Mouse (Mus musculus) embryonic facial prominence, embryonic 10.5 days (tissue): ENCODE data around the gene Nme4. TPM values are rescaled to one million over a fixed set of nuclear protein-coding genes. Genes with fewer than 3 reads are reported as not detected.
"Not testable (repeated sequence)": the region's sequence is repeated elsewhere in the genome, so short reads cannot be mapped to it uniquely, and the experiment has no call there.

Source experiments
- DNase-seq: peaks from one replicate; pipeline ENCODE4 v3.0.0-alpha.2; 2017; ENCODE audit warnings: low spot score
- H3K27ac ChIP-seq: fragments of 300-500 bp; sonication (generic); replicated peaks from 2 replicates; pipeline ENCODE4 v1.5.1; 2016; ENCODE audit warnings: mild to moderate bottlenecking
- H3K27me3 ChIP-seq: fragments of 300-500 bp; sonication (generic); replicated peaks from 2 replicates; pipeline ENCODE4 v1.6.1; 2016; ENCODE audit warnings: low read depth, mild to moderate bottlenecking; ENCODE audit not compliant: poor library complexity, severe bottlenecking
- H3K36me3 ChIP-seq: fragments of 300-500 bp; sonication (generic); replicated peaks from 2 replicates; pipeline ENCODE4 v1.6.1; 2016; ENCODE audit warnings: mild to moderate bottlenecking, moderate library complexity
- H3K4me1 ChIP-seq: fragments of 300-500 bp; sonication (generic); 2 replicates; pipeline ENCODE4 v1.6.1; 2016
- H3K4me3 ChIP-seq: fragments of 300-500 bp; sonication (generic); 2 replicates; pipeline ENCODE4 v1.5.1; 2016; ENCODE audit warnings: mild to moderate bottlenecking, moderate library complexity
- H3K9me3 ChIP-seq: fragments of 300-500 bp; sonication (generic); 2 replicates; pipeline ENCODE4 v1.6.1; 2016; ENCODE audit warnings: mild to moderate bottlenecking
- WGBS: fragments of 180-500 bp; shearing (Covaris S2); methylation state at CpG from one replicate; pipeline ENCODE4 v1.1.7; 2016; 5-methylcytosine and 5-hydroxymethylcytosine counted together
- polyA plus RNA-seq: library from polyadenylated mRNA; unstranded; fragments of >200 nt; fragmentation: Nextera tagmentation; extraction: Ambion mirVana; gene quantifications from 2 replicates; pipeline ENCODE4 v1.2.1, GENCODE M21; 2016

Gene Nme4
- polyA plus RNA-seq, 1 experiment from 2014 or later = 159 TPM

DNA sequence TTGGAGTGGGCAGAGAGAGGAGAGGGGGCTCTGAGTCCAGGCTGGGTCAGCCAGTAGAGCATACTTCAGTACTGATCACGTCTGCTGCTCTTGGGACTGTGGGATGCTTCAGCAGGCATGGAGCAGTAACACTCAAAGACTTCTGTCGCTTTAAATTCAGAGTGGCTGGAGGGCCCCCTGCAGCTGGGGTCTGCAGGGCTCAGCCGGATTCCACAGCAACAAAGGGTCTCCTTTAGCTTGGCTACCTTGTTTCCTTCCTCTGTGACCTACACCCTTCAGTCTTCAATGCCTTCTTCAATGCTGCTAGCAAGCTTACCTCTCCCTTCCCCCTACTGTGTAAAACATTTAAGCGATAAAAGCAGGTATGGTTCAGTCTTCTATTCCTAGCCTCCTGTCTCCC lies 15.6 kb upstream of the Nme4 start:
- DNase-seq = no peak
- H3K4me1 ChIP-seq = peaks cover 26% of the 10 kb centered on the region
- H3K36me3 ChIP-seq = no peaks in the 10 kb centered on the region
- H3K27me3 ChIP-seq = peaks cover 72% of the 10 kb centered on the region
- 0 out of 2 replicates have a peak overlapping the region, but pooled peaks have one; percentile 0 for H3K4me3 ChIP-seq
- 1% methylated on average over 4 of the region's 4 CpGs for WGBS
- H3K9me3 ChIP-seq = no peaks in the 10 kb centered on the region
- H3K27ac ChIP-seq = no peak overlapping the region

DNA sequence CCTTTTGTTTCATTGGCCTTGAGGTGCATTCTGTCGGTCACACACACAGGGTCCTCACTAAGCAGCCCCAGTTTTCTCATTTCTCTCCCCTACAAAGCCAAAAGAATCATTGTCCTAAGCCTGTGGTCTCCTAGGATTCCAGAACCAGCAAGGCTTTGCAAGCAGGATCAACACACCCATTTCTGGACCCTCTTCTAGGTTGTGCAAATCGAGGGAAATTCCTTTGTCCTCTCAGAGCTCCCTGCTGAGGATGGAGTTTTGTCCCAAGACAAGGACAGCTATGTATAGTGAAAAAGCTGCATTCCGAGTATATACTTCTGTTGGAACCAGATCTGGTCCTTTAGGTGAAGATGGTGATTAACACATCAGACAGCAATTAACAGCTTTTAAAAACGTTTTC lies 14.8 kb upstream of the Nme4 start:
- H3K9me3 ChIP-seq = no peaks in the 10 kb centered on the region
- H3K36me3 ChIP-seq = no peaks in the 10 kb centered on the region
- H3K27ac ChIP-seq = no peak overlapping the region
- no peak for DNase-seq
- H3K4me1 ChIP-seq = peaks cover 26% of the 10 kb centered on the region
- H3K27me3 ChIP-seq = peaks cover 63% of the 10 kb centered on the region
- no peak overlapping the region for H3K4me3 ChIP-seq
- 18% methylated on average over 4 of the region's 4 CpGs for WGBS

DNA sequence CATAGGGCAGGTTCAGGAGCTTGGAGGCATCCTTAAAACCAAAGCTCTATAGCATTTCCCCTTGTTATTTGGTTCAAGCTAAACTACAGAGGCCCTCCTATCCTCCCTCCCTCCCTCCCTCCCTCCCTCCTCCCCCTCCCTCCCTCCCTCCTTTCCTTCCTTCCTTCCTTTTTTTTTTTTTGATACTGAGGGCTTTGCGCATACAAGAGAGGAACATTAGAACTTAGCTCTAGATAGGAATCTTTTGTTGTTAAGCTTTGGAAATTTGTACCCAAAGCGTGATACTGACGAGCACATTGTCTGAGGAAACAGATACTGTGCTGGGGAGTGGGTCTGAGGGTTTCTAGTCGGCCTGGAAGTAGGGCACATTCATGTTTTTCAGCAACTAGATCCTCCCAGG lies 10.2 kb upstream of the Nme4 start:
- Histone ChIP-seq H3K9me3 (no peaks in the 10 kb centered on the region), H3K36me3 (no peaks in the 10 kb centered on the region), H3K27ac (no peak overlapping the region), H3K27me3 (peaks cover 18% of the 10 kb centered on the region), H3K4me1 (peaks cover 7% of the 10 kb centered on the region), H3K4me3 (no peak overlapping the region)
- 75% methylated on average over 4 of the region's 4 CpGs for WGBS
- DNase-seq = no peak

DNA sequence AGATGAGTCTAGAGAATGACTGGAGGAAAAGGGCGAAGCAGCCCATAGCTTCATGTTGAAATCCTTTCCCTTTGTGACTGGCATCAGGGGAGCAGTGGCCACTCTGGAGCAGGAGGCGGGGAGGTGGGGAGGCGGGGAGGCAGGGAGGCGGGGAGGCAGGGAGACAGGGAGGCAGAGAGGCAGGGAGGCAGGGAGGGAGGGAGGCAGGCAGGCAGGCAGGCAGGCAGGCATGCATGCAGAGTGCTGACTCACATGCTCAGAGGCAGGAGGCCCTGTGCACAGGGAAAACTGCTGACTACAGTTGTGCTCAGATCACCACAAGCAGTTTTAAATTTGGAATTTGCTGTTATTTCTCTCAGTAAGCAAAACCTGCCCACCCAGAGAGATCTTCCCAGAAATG lies 6.1 kb upstream of the Nme4 start:
- no peaks in the 10 kb centered on the region for H3K36me3 ChIP-seq
- H3K9me3 ChIP-seq = no peaks in the 10 kb centered on the region
- peak; percentile 38 for DNase-seq
- H3K4me1 ChIP-seq = peaks cover 3% of the 10 kb centered on the region
- H3K27ac ChIP-seq = no peak overlapping the region; the same call in 1 of the 2 replicates
- 53% methylated on average over 4 of the region's 4 CpGs for WGBS
- no peak overlapping the region for H3K4me3 ChIP-seq
- no peaks in the 10 kb centered on the region for H3K27me3 ChIP-seq

DNA sequence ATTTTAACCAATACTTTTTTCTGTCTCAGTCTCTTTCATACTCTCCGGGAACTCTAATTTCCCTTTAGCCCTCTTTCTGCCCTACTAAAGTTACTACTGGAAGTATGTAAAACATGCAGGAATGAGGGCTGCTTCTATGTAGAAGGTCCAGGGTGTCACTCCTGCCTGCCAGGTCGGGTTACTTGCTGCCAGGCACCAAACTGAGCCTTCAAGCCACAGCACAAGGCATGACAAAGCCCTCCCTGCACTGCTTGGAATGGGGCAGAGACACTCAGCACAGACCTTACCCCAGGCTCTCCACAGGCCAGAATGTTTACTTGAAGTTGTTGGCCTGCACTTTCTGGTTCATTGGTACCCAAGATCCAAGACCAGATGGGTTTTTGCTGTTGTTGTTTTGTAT lies 4.8 kb upstream of the Nme4 start:
- Histone ChIP-seq H3K4me1 (peaks cover 9% of the 10 kb centered on the region), H3K27me3 (no peaks in the 10 kb centered on the region), H3K36me3 (no peaks in the 10 kb centered on the region), H3K4me3 (no peak overlapping the region), H3K9me3 (no peaks in the 10 kb centered on the region), H3K27ac (no peak overlapping the region)
- WGBS = 34% methylated on average over 2 of the region's 2 CpGs
- no peak for DNase-seq

DNA sequence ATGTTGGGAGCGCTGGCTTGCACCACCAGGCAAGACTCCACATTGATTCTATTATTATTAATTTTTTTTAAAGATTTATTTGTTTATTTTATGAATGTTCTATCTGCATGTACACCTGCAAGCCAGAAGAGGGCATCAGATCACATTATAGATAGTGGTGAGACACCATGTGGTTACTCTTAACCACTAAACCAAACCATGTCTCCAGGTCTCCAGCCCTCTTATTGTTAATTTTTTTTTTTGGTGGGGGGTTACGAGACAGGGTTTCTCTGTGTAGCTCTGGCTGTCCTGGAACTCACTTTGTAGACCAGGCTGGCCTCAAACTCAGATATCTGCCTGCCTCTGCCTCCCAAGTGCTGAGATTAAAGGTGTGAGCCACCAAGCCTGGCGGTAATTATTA lies 3.9 kb upstream of the Nme4 start:
- not testable (repeated sequence) for H3K4me3 ChIP-seq, DNase-seq, H3K36me3 ChIP-seq, H3K9me3 ChIP-seq, H3K27me3 ChIP-seq, H3K27ac ChIP-seq
- peaks cover 17% of the 10 kb centered on the region for H3K4me1 ChIP-seq
- WGBS = 59% methylated on average over 3 of the region's 3 CpGs

DNA sequence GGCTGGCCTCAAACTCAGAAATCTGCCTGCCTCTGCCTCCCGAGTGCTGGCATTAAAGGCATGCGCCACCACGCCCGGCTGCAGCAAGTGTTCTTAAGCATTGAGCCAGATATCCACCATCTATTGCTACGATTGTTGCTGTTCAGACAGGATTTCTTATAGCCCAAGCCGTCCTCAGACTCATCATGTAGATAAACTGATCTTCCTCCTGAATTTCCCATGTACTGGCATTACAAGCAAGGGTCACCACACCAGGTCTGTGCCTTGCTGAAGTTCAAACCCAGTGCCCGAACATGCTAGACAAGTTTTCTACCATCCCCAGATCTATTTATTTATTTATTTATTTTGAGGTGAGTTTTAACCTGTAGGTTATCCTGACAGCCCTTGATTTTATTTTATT lies 3.1 kb upstream of the Nme4 start:
- Histone ChIP-seq H3K27ac (no peak overlapping the region), H3K4me1 (peaks cover 26% of the 10 kb centered on the region), H3K9me3 (no peaks in the 10 kb centered on the region), H3K36me3 (peaks cover 7% of the 10 kb centered on the region), H3K27me3 (no peaks in the 10 kb centered on the region), H3K4me3 (no peak overlapping the region)
- 92% methylated on average over 7 of the region's 7 CpGs for WGBS
- DNase-seq = no peak

DNA sequence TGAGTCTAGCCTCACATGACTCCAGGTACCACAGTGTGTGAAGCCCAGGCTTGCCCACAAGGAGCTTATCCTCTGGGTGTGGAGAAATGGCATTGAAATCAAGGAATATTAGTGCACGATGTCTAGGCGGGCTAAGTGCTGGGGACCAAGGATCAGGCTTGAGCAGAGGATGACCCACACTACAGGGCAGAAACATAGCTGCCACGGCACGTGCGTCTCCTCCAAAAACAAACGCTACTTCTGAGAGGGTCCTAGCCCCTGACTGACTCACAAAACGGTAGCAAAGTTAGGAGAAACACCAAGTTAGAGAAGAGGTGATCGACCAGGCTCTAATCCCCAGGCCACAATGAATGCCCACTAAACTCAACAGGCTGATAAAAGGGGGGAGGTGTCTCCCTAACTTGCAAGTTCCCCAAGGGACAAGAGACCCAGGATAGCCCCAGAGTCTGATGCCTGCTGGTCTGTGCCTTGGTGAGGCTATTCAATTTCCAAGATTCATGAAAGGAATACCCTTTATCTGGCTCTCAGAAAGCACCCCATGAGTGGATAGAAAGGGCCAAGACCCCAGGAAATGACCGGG lies 781 bp downstream of the Nme4 start:
- H3K27ac ChIP-seq = peak overlapping the region; percentile 96
- no peaks in the 10 kb centered on the region for H3K9me3 ChIP-seq
- WGBS = 29% methylated on average over 9 of the region's 9 CpGs
- H3K4me1 ChIP-seq = peaks cover 28% of the 10 kb centered on the region
- DNase-seq = no peak
- peak overlapping the region; percentile 73 for H3K4me3 ChIP-seq
- H3K36me3 ChIP-seq = peaks cover 29% of the 10 kb centered on the region
- no peaks in the 10 kb centered on the region for H3K27me3 ChIP-seq

DNA sequence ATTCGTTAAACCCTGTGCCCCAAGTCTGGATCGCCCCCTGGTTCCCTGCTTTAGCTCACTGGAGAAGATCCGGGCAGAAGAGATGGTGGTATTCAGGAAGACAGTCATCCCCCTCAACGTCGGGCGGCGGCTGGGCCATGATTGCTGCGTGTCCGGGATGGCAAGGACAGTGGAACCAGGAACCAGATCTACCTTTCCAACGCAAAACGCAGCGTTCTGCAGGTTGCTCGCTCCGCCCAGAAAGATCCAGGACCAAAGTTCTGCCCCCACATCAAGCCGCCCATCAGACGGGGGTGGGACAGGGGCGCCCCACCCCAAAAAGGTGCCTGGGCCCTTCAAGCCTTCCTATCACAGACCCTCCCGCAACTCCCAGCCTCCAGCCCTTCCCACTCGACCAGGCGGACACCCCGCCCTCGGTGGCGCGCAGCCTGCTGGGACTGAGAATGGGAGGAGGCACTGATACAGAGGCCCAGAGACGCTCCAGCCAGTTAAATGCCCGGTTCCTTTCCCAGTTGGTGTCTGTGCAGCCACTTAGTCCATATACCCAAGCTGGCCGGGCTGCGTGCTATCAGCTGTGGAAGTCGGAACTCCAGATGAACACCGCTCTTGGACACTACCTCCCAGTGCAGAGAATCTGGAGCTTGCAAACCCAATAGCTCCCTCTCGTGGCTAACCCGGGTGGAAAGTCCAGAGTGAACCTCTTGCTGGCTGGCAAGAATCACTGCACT lies 5.3 kb downstream of the Nme4 start, which contains the start of gene Decr2:
Decr2 (minus strand) TSS at position 433 of the 728 bp plus-strand sequence.
- 2% methylated on average over 32 of the region's 32 CpGs for WGBS
- peaks cover 23% of the 10 kb centered on the region for H3K4me1 ChIP-seq
- H3K27ac ChIP-seq = peak within 1 kb of the TSS; percentile 78

DNA sequence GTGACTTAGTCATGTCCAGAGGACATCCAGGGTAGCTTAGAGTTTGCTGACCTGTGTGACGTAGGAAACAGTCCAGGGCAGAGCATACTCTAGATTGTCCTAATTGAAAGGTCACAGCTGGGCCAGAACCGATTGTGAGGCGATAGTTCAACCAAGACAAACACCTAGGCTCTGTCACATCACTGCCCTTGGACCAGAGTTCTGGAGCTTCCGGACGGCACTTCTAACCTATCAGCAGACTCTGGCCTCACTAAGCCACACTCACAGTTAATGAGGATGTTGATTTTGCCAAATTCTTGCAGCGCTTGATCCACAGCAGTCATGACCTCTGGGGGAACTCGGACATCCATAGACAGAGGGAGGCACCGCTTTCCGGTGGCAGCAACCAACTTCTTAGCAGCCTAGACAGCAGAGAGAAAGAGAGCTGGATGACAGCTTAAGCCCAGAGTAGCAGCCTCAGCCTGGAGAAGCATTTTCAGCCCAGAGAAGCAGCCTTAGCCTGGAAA lies 8.3 kb downstream of the Nme4 start:
- Histone ChIP-seq H3K4me3 (no peak overlapping the region), H3K27me3 (no peaks in the 10 kb centered on the region), H3K4me1 (peaks cover 7% of the 10 kb centered on the region), H3K9me3 (no peaks in the 10 kb centered on the region), H3K27ac (no peak overlapping the region), H3K36me3 (peaks cover 37% of the 10 kb centered on the region)
- no peak for DNase-seq
- WGBS = 86% methylated on average over 9 of the region's 9 CpGs

More for the DNA sequence above, 5.3 kb downstream of the Nme4 start, which contains the start of gene Decr2:
- Histone ChIP-seq H3K4me3 (peak within 1 kb of the TSS; percentile 62), H3K27me3 (no peaks in the 10 kb centered on the region), H3K9me3 (no peaks in the 10 kb centered on the region), H3K36me3 (peaks cover 39% of the 10 kb centered on the region)
- peak; percentile 88 for DNase-seq

DNA sequence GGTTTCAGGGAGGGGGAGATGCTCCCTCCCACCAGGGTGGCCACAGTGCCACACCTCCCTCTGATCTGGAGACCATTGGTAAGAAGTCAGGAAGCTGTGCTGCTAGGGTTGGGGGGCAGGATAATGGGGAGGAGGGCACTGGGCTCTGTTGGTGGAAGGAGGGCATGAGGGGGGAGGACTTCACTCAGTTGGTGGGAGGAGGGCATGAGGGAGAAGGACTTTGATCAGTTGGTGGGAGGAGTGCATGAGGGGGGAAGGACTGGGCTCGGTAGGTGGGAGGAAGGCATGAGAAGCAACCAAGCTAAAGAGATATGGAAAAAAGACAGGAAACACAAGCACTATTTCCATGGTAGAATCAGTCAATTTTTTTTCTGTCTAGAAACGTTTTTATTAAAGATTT lies 14.5 kb downstream of the Nme4 start:
- H3K9me3 ChIP-seq = no peaks in the 10 kb centered on the region
- no peak overlapping the region for H3K27ac ChIP-seq
- H3K4me1 ChIP-seq = no peaks in the 10 kb centered on the region
- peaks cover 25% of the 10 kb centered on the region for H3K36me3 ChIP-seq
- no peak for DNase-seq
- no peaks in the 10 kb centered on the region for H3K27me3 ChIP-seq
- no peak overlapping the region for H3K4me3 ChIP-seq
- 53% methylated on average over 2 of the region's 2 CpGs for WGBS

DNA sequence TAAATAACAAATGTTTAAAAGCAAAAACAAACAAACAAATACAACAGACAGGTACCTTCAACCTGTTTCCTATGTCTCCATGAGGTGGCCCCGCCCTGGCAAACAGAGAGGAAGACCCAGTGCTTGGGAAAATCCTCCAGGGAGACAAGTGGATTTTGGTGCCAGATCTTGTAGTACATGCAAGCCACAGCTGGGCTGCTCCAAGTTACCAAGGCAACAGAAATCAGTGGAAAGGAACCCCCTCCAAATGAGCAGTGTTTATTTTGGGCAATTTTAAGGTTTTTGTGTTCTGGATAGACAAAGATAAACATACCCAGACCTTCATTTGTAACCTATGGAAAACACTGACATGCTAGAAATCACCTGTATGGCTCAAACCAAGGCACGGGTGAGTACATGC lies 16.6 kb downstream of the Nme4 start:
- Histone ChIP-seq H3K27me3 (no peaks in the 10 kb centered on the region), H3K36me3 (peaks cover 19% of the 10 kb centered on the region), H3K4me1 (no peaks in the 10 kb centered on the region), H3K9me3 (no peaks in the 10 kb centered on the region), H3K4me3 (no peak overlapping the region), H3K27ac (no peak overlapping the region)
- WGBS = 85% methylated on average over 2 of the region's 2 CpGs
- DNase-seq = no peak

DNA sequence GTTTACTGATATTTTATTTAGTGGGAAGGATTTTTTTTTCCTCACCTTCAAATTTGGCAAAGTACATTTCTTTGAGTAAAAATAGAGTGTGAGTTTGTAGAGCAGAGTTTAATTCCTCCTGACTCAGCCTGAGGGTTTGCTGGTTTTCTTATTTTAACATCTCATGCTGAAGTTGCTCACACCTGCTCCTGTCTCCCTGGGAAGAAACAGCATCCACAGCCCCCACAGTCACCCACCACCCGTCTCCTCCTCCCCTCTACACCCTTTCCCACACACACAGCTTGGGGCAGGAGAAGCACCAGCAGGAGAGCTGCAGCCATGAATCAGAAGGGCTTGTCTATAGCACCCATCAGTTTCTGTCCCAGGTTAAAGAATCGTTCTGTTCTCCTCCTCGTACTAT lies 20.2 kb downstream of the Nme4 start:
- Histone ChIP-seq H3K27ac (no peak overlapping the region), H3K4me3 (no peak overlapping the region), H3K27me3 (peaks cover 21% of the 10 kb centered on the region), H3K4me1 (no peaks in the 10 kb centered on the region), H3K9me3 (no peaks in the 10 kb centered on the region), H3K36me3 (no peaks in the 10 kb centered on the region)
- WGBS = 81% methylated on average over 3 of the region's 3 CpGs
- no peak for DNase-seq
